Mouse (Mus musculus): ENCODE data around the gene 0610012G03Rik.

DNA sequence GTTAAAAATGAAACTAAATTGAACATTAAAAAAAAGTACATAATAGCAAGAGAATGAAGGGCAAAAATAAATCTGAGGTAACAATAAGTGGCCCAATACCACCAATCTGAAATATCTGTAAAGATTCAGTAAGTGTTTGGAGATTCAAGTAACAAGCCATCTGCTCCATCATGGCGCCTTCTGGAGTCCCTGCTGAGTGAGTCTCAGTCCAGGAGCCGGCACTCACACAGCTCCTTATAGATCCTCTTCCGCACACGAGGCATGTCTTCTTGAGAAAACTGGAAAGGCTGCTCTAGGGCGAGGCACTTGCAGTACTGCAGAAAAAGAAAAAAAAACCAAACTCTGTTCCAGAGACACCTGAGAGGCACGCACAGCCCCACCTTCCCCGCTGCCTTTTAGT, 14.9 kb upstream of the 0610012G03Rik start:
- TF ChIP-seq EP300 (IDR thresholded peaks at IDR 0.05) (no peak), CTCF (IDR thresholded peaks at IDR 0.05) (no peak)

All from lung, postnatal 0 days (tissue).